Mouse (Mus musculus) testis, adult 2 months (tissue): ENCODE measurements at regions not wholly inside any gene's neighbourhood (a gene's known extent, or its start where the extent isn't known, plus 50 kb on each side); places are given as distances from the start of the nearest gene placed in this dataset.

Experiments used
- H3K27ac ChIP-seq: fragments of 200-500 bp; 2 replicates; pipeline ENCODE4 v1.5.1; 2012; ENCODE audit warnings: low read depth, low read length; ENCODE audit not compliant: control insufficient read depth, insufficient read depth
- H3K27me3 ChIP-seq: fragments of 200-500 bp; 2 replicates; pipeline ENCODE4 v1.6.1; 2012; ENCODE audit warnings: mild to moderate bottlenecking, low read length, moderate library complexity; ENCODE audit not compliant: control insufficient read depth, insufficient read depth
- H3K36me3 ChIP-seq: fragments of 200-500 bp; 2 replicates; pipeline ENCODE4 v1.6.1; 2012; ENCODE audit warnings: mild to moderate bottlenecking, low read length; ENCODE audit not compliant: control insufficient read depth, insufficient read depth
- H3K4me1 ChIP-seq: fragments of 200-500 bp; 2 replicates; pipeline ENCODE4 v1.6.1; 2012; ENCODE audit warnings: low read length; ENCODE audit not compliant: control insufficient read depth, insufficient read depth
- H3K4me3 ChIP-seq: fragments of 200-500 bp; 2 replicates; pipeline ENCODE4 v1.5.1; 2012; ENCODE audit warnings: low read depth, mild to moderate bottlenecking, low read length, moderate library complexity, mixed read lengths; ENCODE audit not compliant: control insufficient read depth
- CTCF ChIP-seq: fragments of 200-500 bp; IDR thresholded peaks from 2 replicates; pipeline ENCODE4 v1.5.1; 2012; ENCODE audit warnings: low read depth, mild to moderate bottlenecking, inconsistent platforms, low read length, moderate library complexity; ENCODE audit not compliant: control insufficient read depth, insufficient read depth, insufficient replicate concordance
- POLR2A ChIP-seq: fragments of 200-500 bp; IDR thresholded peaks from 2 replicates; pipeline ENCODE4 v1.6.1; 2012; ENCODE audit warnings: low read depth, mild to moderate bottlenecking, inconsistent platforms, low read length, moderate library complexity; ENCODE audit not compliant: control insufficient read depth

GRCm38 (mm10) chr8:81066765-81067164, 52.0 kb upstream of the Usp38 start:
- H3K4me3 ChIP-seq = no peak overlapping the region
- no peaks in the 10 kb centered on the region for H3K4me1 ChIP-seq
- H3K27ac ChIP-seq = no peak overlapping the region
- TF ChIP-seq POLR2A = no peak
- no peak for TF ChIP-seq CTCF
- no peaks in the 10 kb centered on the region for H3K27me3 ChIP-seq
- H3K36me3 ChIP-seq = no peaks in the 10 kb centered on the region
